ENCODE assay signal across 8 mouse cellular contexts in the genomic region with DNA sequence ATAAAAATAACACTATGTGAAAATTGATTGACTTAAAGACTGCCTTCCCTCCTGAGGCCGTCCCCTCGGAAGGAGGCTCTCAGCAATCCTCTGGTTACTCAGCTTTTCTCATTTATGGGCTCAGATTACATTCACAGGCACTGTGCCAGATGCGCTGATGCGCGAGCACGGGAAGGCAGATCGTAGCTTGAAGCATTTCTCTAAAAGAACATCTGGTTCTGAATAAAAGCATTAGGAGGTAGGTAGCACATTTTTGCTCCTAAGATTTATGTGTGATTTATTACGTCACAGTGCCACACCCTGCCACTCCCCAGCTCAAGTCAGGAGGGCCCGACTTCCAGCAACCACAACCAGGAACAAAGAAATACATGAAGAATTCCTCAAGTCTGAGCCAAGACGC. TPM values are rescaled to one million over a fixed set of nuclear protein-coding genes. Genes with fewer than 3 reads are reported as not detected.
DNase-seq lines count a peak whose midpoint lies in the region; ATAC-seq and TF ChIP-seq lines count a peak whose summit lies in the region.

No protein-coding gene starts in this region.

- H3K4me2 ChIP-seq in hindbrain, embryonic 13.5 days: 0 out of 2 replicates have a peak overlapping the region, but pooled peaks have one; percentile 1
- peak overlapping the region; percentile 46 for H3K4me2 ChIP-seq in myocyte (ENCODE audit: low read depth)

- no peak for TF ChIP-seq POLR2A in myocyte (IDR thresholded peaks at IDR 0.05; ENCODE audit: insufficient read length, low read depth)

- 58% methylated on average over 10 of the region's 10 CpGs for WGBS in forebrain, embryonic 10.5 days
- 28% methylated on average over 10 of the region's 10 CpGs for WGBS in hindbrain, embryonic 13.5 days

- peaks cover 52% of the 10 kb centered on the region for H3K4me1 ChIP-seq in forebrain, embryonic 10.5 days
- H3K4me1 ChIP-seq in hindbrain, embryonic 13.5 days (replicated peaks): peaks cover 38% of the 10 kb centered on the region

- no peak overlapping the region for H3K9ac ChIP-seq in hindbrain, embryonic 13.5 days

- 0 out of 2 replicates have a peak overlapping the region, but pooled peaks have one; percentile 30 for H3K27ac ChIP-seq in forebrain, embryonic 10.5 days
- 0 out of 2 replicates have a peak overlapping the region, but pooled peaks have one; percentile 9 for H3K27ac ChIP-seq in hindbrain, embryonic 13.5 days

- 0 out of 2 replicates have a peak, but pooled peaks cover 5% of the 10 kb centered on the region for H3K27me3 ChIP-seq in forebrain, embryonic 10.5 days (ENCODE audit: poor library complexity, severe bottlenecking)
- H3K27me3 ChIP-seq in hindbrain, embryonic 13.5 days: no peaks in the 10 kb centered on the region
- H3K27me3 ChIP-seq in myocyte (ENCODE audit: control insufficient read depth, insufficient read depth, insufficient read length): no peaks in the 10 kb centered on the region

- DNase-seq in retina, postnatal 1 day: peak; percentile 55
- DNase-seq in retina, embryonic 14.5 days (ENCODE audit: low spot score): no peak
- DNase-seq in forebrain, embryonic 10.5 days (ENCODE audit: extremely low spot score, low spot score): peak; percentile 35
- peak; percentile 58 for DNase-seq in left cerebral cortex, postnatal 4 days
- DNase-seq in thymus, postnatal 4 days: no peak
- no peak for DNase-seq in frontal cortex, postnatal 25 days (ENCODE audit: low spot score in 2 of 2)

- no peaks in the 10 kb centered on the region for H3K79me2 ChIP-seq in myocyte (ENCODE audit: control insufficient read depth, insufficient read depth)

- no peak for ATAC-seq in hindbrain, embryonic 13.5 days (ENCODE audit: low FRiP score)

- H3K36me3 ChIP-seq in forebrain, embryonic 10.5 days (replicated peaks): peaks cover 2% of the 10 kb centered on the region
- peaks cover 4% of the 10 kb centered on the region; the same call in 1 of the 2 replicates for H3K36me3 ChIP-seq in hindbrain, embryonic 13.5 days
- no peaks in the 10 kb centered on the region for H3K36me3 ChIP-seq in myocyte (ENCODE audit: control insufficient read depth, insufficient read depth)

- H3K9me3 ChIP-seq in forebrain, embryonic 10.5 days: no peaks in the 10 kb centered on the region
- H3K9me3 ChIP-seq in hindbrain, embryonic 13.5 days: no peaks in the 10 kb centered on the region

- intact Hi-C loops in left cerebral cortex, postnatal 4 days (cut with DNase I): loop anchor here (5.0 kb wide), 1 partner anchor 388 kb away; no protein-coding TSS in a partner anchor

- no peak overlapping the region for H3K4me3 ChIP-seq in forebrain, embryonic 10.5 days
- H3K4me3 ChIP-seq in hindbrain, embryonic 13.5 days: no peak overlapping the region
- H3K4me3 ChIP-seq in myocyte: no peak overlapping the region

- no peak overlapping the region for H3ac ChIP-seq in myocyte (ENCODE audit: control insufficient read depth, insufficient read length)

TF ChIP-seq in myocyte, 11 proteins besides CTCF, POLR2A, EP300 and RAD21:
- TF ChIP-seq MYOG (IDR thresholded peaks at IDR 0.05; ENCODE audit: control insufficient read depth in 1 of 3, insufficient read depth in 1 of 3, insufficient read length in 2 of 3, low read depth in 2 of 3) (no peak), REST (IDR thresholded peaks at IDR 0.05; ENCODE audit: insufficient read depth, insufficient read length) (no peak), MYOD1 (IDR thresholded peaks at IDR 0.05; ENCODE audit: control insufficient read depth in 1 of 3, insufficient read length in 2 of 3, low read depth in 2 of 3) (no peak), SRF (IDR thresholded peaks at IDR 0.05; ENCODE audit: control insufficient read depth, insufficient read length, low read depth) (no peak), E2F4 (IDR thresholded peaks at IDR 0.05; ENCODE audit: insufficient read depth) (no peak), USF1 (IDR thresholded peaks at IDR 0.05; ENCODE audit: low read depth) (no peak)

RNA-seq across cellular contexts. Expression of gene Galnt3, which starts 55.5 kb away (rescaled TPM):
- 0.34 and 0.60 TPM in 2 replicates for polyA plus RNA-seq in forebrain, embryonic 10.5 days (2016; fragmentation: Nextera tagmentation; extraction: Ambion mirVana)
- polyA plus RNA-seq in hindbrain, embryonic 13.5 days (2015; fragmentation: Nextera tagmentation; extraction: Ambion mirVana): 0.62 and 1.0 TPM in 2 replicates
- 1 to 10 TPM; 4.0 to 4.5 TPM for total RNA-seq in left cerebral cortex, postnatal 4 days (2021)
- 0.25 TPM for polyA plus RNA-seq in myocyte (2012; fragmentation: generic; extraction: Trizol)

Comparison
In these comparisons a context has a peak if more than half of its experiments do, and no peak if none do; other contexts are left out.
1. DNase-seq: peak in retina, postnatal 1 day (single experiment), forebrain, embryonic 10.5 days (single experiment) and left cerebral cortex, postnatal 4 days (single experiment); none in retina, embryonic 14.5 days (single experiment), thymus, postnatal 4 days (single experiment) and frontal cortex, postnatal 25 days (0 of 2).